In genomic region chr5:113490467-113491260, GRCm38 (mm10) we compare ENCODE assay signal across 8 mouse cellular contexts. TPM values are rescaled to one million over a fixed set of nuclear protein-coding genes. Genes with fewer than 3 reads are reported as not detected.
DNase-seq lines count a peak whose midpoint lies in the region; ATAC-seq lines count a peak whose summit lies in the region.

No protein-coding gene starts in this region.

- intact Hi-C loops in heart, postnatal 36 days (cut with DNase I): no loop called here
- intact Hi-C loops in left cerebral cortex, postnatal 14 days (cut with DNase I): loop anchor here (5.0 to 10.0 kb wide), 3 partner anchors 54 to 237 kb away; no protein-coding TSS in a partner anchor

- peak; percentile 87 for ATAC-seq in embryonic facial prominence, embryonic 14.5 days (ENCODE audit: low read depth)
- peak; percentile 86 for ATAC-seq in midbrain, embryonic 16.5 days
- no peak for ATAC-seq in inflammation-experienced regulatory T-cells, adult 6 months

- 3% methylated on average over 26 of the region's 63 CpGs for WGBS in embryonic facial prominence, embryonic 14.5 days
- WGBS in midbrain, embryonic 16.5 days: 1% methylated on average over 53 of the region's 63 CpGs

- DNase-seq in adrenal gland, adult (ENCODE audit: inconsistent age in 2 of 2, low spot score in 1 of 2): peak; percentile 15 to 49
- DNase-seq in adrenal gland, postnatal 4 days (ENCODE audit: low spot score in 2 of 2): no peak
- DNase-seq in adrenal gland, postnatal 10 days: peak; percentile 56
- peak; percentile 67 for DNase-seq in embryonic facial prominence, embryonic 14.5 days (ENCODE audit: low spot score)
- DNase-seq in heart, postnatal 36 days: peak; percentile 18 to 19
- DNase-seq in left cerebral cortex, postnatal 14 days (ENCODE audit: low spot score in 2 of 2): peak; percentile 53 to 64

- H3K4me2 ChIP-seq in embryonic facial prominence, embryonic 14.5 days (ENCODE audit: low read depth, low read length): peak overlapping the region; percentile 84
- peak overlapping the region; percentile 74 for H3K4me2 ChIP-seq in midbrain, embryonic 16.5 days (ENCODE audit: low read length)

- peaks cover 16% of the 10 kb centered on the region; the same call in 1 of the 2 replicates for H3K4me1 ChIP-seq in embryonic facial prominence, embryonic 14.5 days (ENCODE audit: control insufficient read depth, insufficient read depth, low read length)
- H3K4me1 ChIP-seq in midbrain, embryonic 16.5 days (ENCODE audit: control insufficient read depth, insufficient read depth, low read length): peaks cover 24% of the 10 kb centered on the region

- H3K27ac ChIP-seq in embryonic facial prominence, embryonic 14.5 days (replicated peaks; ENCODE audit: low read depth, low read length): peak overlapping the region; percentile 69
- peak overlapping the region; percentile 76 for H3K27ac ChIP-seq in midbrain, embryonic 16.5 days (ENCODE audit: low read length)

- H3K9ac ChIP-seq in embryonic facial prominence, embryonic 14.5 days (ENCODE audit: low read depth, low read length): peak overlapping the region; percentile 76
- H3K9ac ChIP-seq in midbrain, embryonic 16.5 days (ENCODE audit: low read depth, low read length): peak overlapping the region; percentile 89

- no peaks in the 10 kb centered on the region for H3K36me3 ChIP-seq in embryonic facial prominence, embryonic 14.5 days (ENCODE audit: control insufficient read depth, insufficient read depth, low read length)
- no peaks in the 10 kb centered on the region for H3K36me3 ChIP-seq in midbrain, embryonic 16.5 days (ENCODE audit: control insufficient read depth, insufficient read depth, low read length)

- peak overlapping the region; percentile 60 for H3K4me3 ChIP-seq in embryonic facial prominence, embryonic 14.5 days (ENCODE audit: low read depth, low read length)
- H3K4me3 ChIP-seq in midbrain, embryonic 16.5 days (ENCODE audit: low read depth, low read length): peak overlapping the region; percentile 71

- H3K9me3 ChIP-seq in embryonic facial prominence, embryonic 14.5 days (ENCODE audit: control insufficient read depth, low read length): no peaks in the 10 kb centered on the region
- no peaks in the 10 kb centered on the region for H3K9me3 ChIP-seq in midbrain, embryonic 16.5 days (replicated peaks; ENCODE audit: control insufficient read depth, low read length, poor library complexity, severe bottlenecking)

- peaks cover 6% of the 10 kb centered on the region; the same call in 1 of the 2 replicates for H3K27me3 ChIP-seq in embryonic facial prominence, embryonic 14.5 days (replicated peaks; ENCODE audit: control insufficient read depth, insufficient read depth, low read length)
- no peaks in the 10 kb centered on the region for H3K27me3 ChIP-seq in midbrain, embryonic 16.5 days (ENCODE audit: control insufficient read depth, insufficient read depth, low read depth, low read length)

RNA-seq across cellular contexts. Expression of gene Wscd2, which starts 0.5 kb away (rescaled TPM):
- total RNA-seq in adrenal gland, postnatal 4 days (2021): 10 to 100 TPM; 10.2 to 11.6 TPM
- 1 to 10 TPM; 6.5 to 6.7 TPM for total RNA-seq in adrenal gland, postnatal 10 days (2021)
- polyA plus RNA-seq in embryonic facial prominence, embryonic 14.5 days (2014; fragmentation: Nextera tagmentation; extraction: Ambion mirVana): 6.4 and 8.7 TPM in 2 replicates
- total RNA-seq in heart, postnatal 36 days (2021): under 1 TPM; 0.28 to 0.49 TPM
- 10 to 100 TPM; 60.6 to 62.5 TPM for total RNA-seq in left cerebral cortex, postnatal 14 days (2021)
- 14.4 and 16.1 TPM in 2 replicates for polyA plus RNA-seq in midbrain, embryonic 16.5 days (2015; fragmentation: Nextera tagmentation; extraction: Ambion mirVana)
- 1 to 10 TPM; 1.7 to 2.5 (median 1.9) TPM for polyA plus RNA-seq in inflammation-experienced regulatory T-cells, adult 6 months (2017; shearing (Covaris generic))

Comparison
In these comparisons a context has a peak if more than half of its experiments do, and no peak if none do; other contexts are left out.
1. DNase-seq: peak in adrenal gland, adult (2 of 2), adrenal gland, postnatal 10 days (single experiment), embryonic facial prominence, embryonic 14.5 days (single experiment), heart, postnatal 36 days (2 of 2) and left cerebral cortex, postnatal 14 days (2 of 2); none in adrenal gland, postnatal 4 days (0 of 2).
2. RNA of gene Wscd2, which starts 0.5 kb away (total RNA-seq): 60.6 to 62.5 TPM in left cerebral cortex, postnatal 14 days, 10.2 to 11.6 TPM in adrenal gland, postnatal 4 days and 6.5 to 6.7 TPM in adrenal gland, postnatal 10 days; 0.28 to 0.49 TPM in heart, postnatal 36 days; every median in the first group is over 4 times any median in the second.